Mouse (Mus musculus) liver, embryonic 16.5 days (tissue): ENCODE data around the gene Kcnj1. TPM values are rescaled to one million over a fixed set of nuclear protein-coding genes. Genes with fewer than 3 reads are reported as not detected.

Experiments
- ATAC-seq: fragments of 200-750 bp; cut with Nextera tagmentation; 2 replicates; pipeline ENCODE4 v1.8.0; 2017; ENCODE audit warnings: low read depth, mild to moderate bottlenecking, moderate number of reproducible peaks, moderate library complexity
- H3K27ac ChIP-seq: fragments of 300-500 bp; sonication (generic); 2 replicates; pipeline ENCODE4 v1.5.1; 2014; ENCODE audit warnings: mild to moderate bottlenecking, low read length
- H3K27me3 ChIP-seq: fragments of 300-500 bp; sonication (generic); 2 replicates; pipeline ENCODE4 v1.6.1; 2014; ENCODE audit warnings: low read depth, low read length, mixed read lengths; ENCODE audit not compliant: control insufficient read depth, insufficient read depth
- H3K36me3 ChIP-seq: fragments of 300-500 bp; sonication (generic); 2 replicates; pipeline ENCODE4 v1.6.1; 2014; ENCODE audit warnings: mild to moderate bottlenecking; ENCODE audit not compliant: control insufficient read depth, insufficient read depth
- H3K4me1 ChIP-seq: fragments of 300-500 bp; sonication (generic); 2 replicates; pipeline ENCODE4 v1.6.1; 2014; ENCODE audit warnings: low read depth, low read length, mixed read lengths; ENCODE audit not compliant: control insufficient read depth
- H3K4me2 ChIP-seq: fragments of 300-500 bp; sonication (generic); 2 replicates; pipeline ENCODE4 v1.6.1; 2014; ENCODE audit warnings: low read depth, low read length, mixed read lengths
- H3K4me3 ChIP-seq: fragments of 300-500 bp; sonication (generic); 2 replicates; pipeline ENCODE4 v1.5.1; 2014; ENCODE audit warnings: low read depth, mild to moderate bottlenecking, low read length
- H3K9ac ChIP-seq: fragments of 300-500 bp; sonication (generic); 2 replicates; pipeline ENCODE4 v1.6.1; 2014; ENCODE audit warnings: low read depth, low read length
- H3K9me3 ChIP-seq: fragments of 300-500 bp; sonication (generic); replicated peaks from 2 replicates; pipeline ENCODE4 v1.6.1; 2016; ENCODE audit warnings: low read length; ENCODE audit not compliant: control insufficient read depth
- WGBS: fragments of 180-500 bp; shearing (Covaris S2); extraction: QIAGEN DNeasy Blood & Tissue Kit; methylation state at CpG from one replicate; pipeline ENCODE4 v1.1.7; 2014; ENCODE audit not compliant: insufficient replicate concordance; 5-methylcytosine and 5-hydroxymethylcytosine counted together
- polyA plus RNA-seq: library from polyadenylated mRNA; unstranded; fragments of >200 nt; fragmentation: Nextera tagmentation; extraction: Ambion mirVana; gene quantifications from 2 replicates; pipeline ENCODE4 v1.2.1, GENCODE M21; 2015

The Kcnj1 gene
- polyA plus RNA-seq, 1 experiment from 2014 or later = not detected

GRCm38 (mm10) chr9:32408730-32409059, 36.4 kb downstream of the Kcnj1 start:
- peak overlapping the region; percentile 46 for H3K4me3 ChIP-seq
- 0 out of 2 replicates have a peak, but pooled peaks cover 2% of the 10 kb centered on the region for H3K4me1 ChIP-seq
- no peak overlapping the region for H3K27ac ChIP-seq
- H3K4me2 ChIP-seq = peak overlapping the region; percentile 51
- ATAC-seq = no peak
- no peaks in the 10 kb centered on the region for H3K9me3 ChIP-seq
- no peaks in the 10 kb centered on the region for H3K36me3 ChIP-seq
- peak overlapping the region; percentile 22; the same call in 1 of the 2 replicates for H3K9ac ChIP-seq
- peaks cover 23% of the 10 kb centered on the region for H3K27me3 ChIP-seq
- WGBS = 24% methylated on average over 8 of the region's 8 CpGs

- Histone ChIP-seq H3K9me3 (no peaks in the 10 kb centered on the region), H3K4me3 (peak overlapping the region; percentile 46), H3K9ac (peak overlapping the region; percentile 22), H3K27ac (0 out of 2 replicates have a peak overlapping the region, but pooled peaks have one; percentile 1), H3K4me2 (peak overlapping the region; percentile 51), H3K27me3 (peaks cover 23% of the 10 kb centered on the region), H3K36me3 (no peaks in the 10 kb centered on the region), H3K4me1 (0 out of 2 replicates have a peak, but pooled peaks cover 2% of the 10 kb centered on the region)
- WGBS = 2% methylated on average over 47 of the region's 47 CpGs
- peak; percentile 68 for ATAC-seq
These were observed 37.0 kb downstream of the Kcnj1 start for GRCm38 (mm10) chr9:32409060-32409961.

GRCm38 (mm10) chr9:32410671-32411070, 38.4 kb downstream of the Kcnj1 start:
- Histone ChIP-seq H3K4me3 (no peak overlapping the region), H3K4me2 (no peak overlapping the region), H3K9ac (no peak overlapping the region), H3K27ac (no peak overlapping the region), H3K36me3 (no peaks in the 10 kb centered on the region), H3K9me3 (no peaks in the 10 kb centered on the region), H3K27me3 (peaks cover 23% of the 10 kb centered on the region), H3K4me1 (0 out of 2 replicates have a peak, but pooled peaks cover 2% of the 10 kb centered on the region)
- ATAC-seq = no peak
- WGBS = 69% methylated on average over 5 of the region's 5 CpGs

- Histone ChIP-seq H3K4me1 (0 out of 2 replicates have a peak, but pooled peaks cover 2% of the 10 kb centered on the region), H3K4me3 (no peak overlapping the region), H3K27ac (no peak overlapping the region), H3K27me3 (peaks cover 23% of the 10 kb centered on the region), H3K9ac (no peak overlapping the region), H3K9me3 (no peaks in the 10 kb centered on the region), H3K36me3 (no peaks in the 10 kb centered on the region), H3K4me2 (no peak overlapping the region)
- 59% methylated on average over 5 of the region's 5 CpGs for WGBS
- no peak for ATAC-seq
These were observed 39.2 kb downstream of the Kcnj1 start for GRCm38 (mm10) chr9:32411507-32411906.

- H3K27ac ChIP-seq = no peak overlapping the region
- H3K9me3 ChIP-seq = no peaks in the 10 kb centered on the region
- no peak for ATAC-seq
- WGBS = 57% methylated on average over 10 of the region's 10 CpGs
- 0 out of 2 replicates have a peak, but pooled peaks cover 2% of the 10 kb centered on the region for H3K4me1 ChIP-seq
- H3K27me3 ChIP-seq = peaks cover 19% of the 10 kb centered on the region
- no peak overlapping the region for H3K9ac ChIP-seq
- H3K36me3 ChIP-seq = no peaks in the 10 kb centered on the region
- no peak overlapping the region for H3K4me2 ChIP-seq
- no peak overlapping the region for H3K4me3 ChIP-seq
These were observed 40.7 kb downstream of the Kcnj1 start for GRCm38 (mm10) chr9:32412836-32413580.

GRCm38 (mm10) chr9:32414956-32415355, 42.7 kb downstream of the Kcnj1 start:
- H3K9me3 ChIP-seq = no peaks in the 10 kb centered on the region
- H3K27me3 ChIP-seq = peaks cover 3% of the 10 kb centered on the region
- no peak for ATAC-seq
- no peaks in the 10 kb centered on the region for H3K36me3 ChIP-seq
- H3K4me1 ChIP-seq = no peaks in the 10 kb centered on the region
- H3K4me3 ChIP-seq = no peak overlapping the region
- 33% methylated on average over 1 of the region's 1 CpGs for WGBS
- H3K4me2 ChIP-seq = no peak overlapping the region
- H3K9ac ChIP-seq = no peak overlapping the region
- no peak overlapping the region for H3K27ac ChIP-seq

GRCm38 (mm10) chr9:32415952-32416351, 43.7 kb downstream of the Kcnj1 start:
- Histone ChIP-seq H3K4me3 (no peak overlapping the region), H3K36me3 (no peaks in the 10 kb centered on the region), H3K4me1 (no peaks in the 10 kb centered on the region), H3K4me2 (no peak overlapping the region), H3K9ac (no peak overlapping the region), H3K27me3 (no peaks in the 10 kb centered on the region), H3K9me3 (no peaks in the 10 kb centered on the region), H3K27ac (no peak overlapping the region)
- no peak for ATAC-seq
- WGBS = 50% methylated on average over 3 of the region's 3 CpGs

- no peak overlapping the region for H3K4me2 ChIP-seq
- H3K4me1 ChIP-seq = no peaks in the 10 kb centered on the region
- no peaks in the 10 kb centered on the region for H3K9me3 ChIP-seq
- WGBS = 54% methylated on average over 8 of the region's 8 CpGs
- no peaks in the 10 kb centered on the region for H3K27me3 ChIP-seq
- H3K9ac ChIP-seq = no peak overlapping the region
- no peak overlapping the region for H3K27ac ChIP-seq
- no peak for ATAC-seq
- H3K4me3 ChIP-seq = no peak overlapping the region
- no peaks in the 10 kb centered on the region for H3K36me3 ChIP-seq
These were observed 45.3 kb downstream of the Kcnj1 start for GRCm38 (mm10) chr9:32417466-32418116.
